Mouse (Mus musculus): Measurements from ENCODE around the gene Mad1l1. TPM values are rescaled to one million over a fixed set of nuclear protein-coding genes. Genes with fewer than 3 reads are reported as not detected.
"Not testable (repeated sequence)": the region's sequence is repeated elsewhere in the genome, so short reads cannot be mapped to it uniquely, and the experiment has no call there.

Mad1l1 gene
- polyA plus RNA-seq, 1 experiment from 2014 or later = 39.8 TPM

- H3K36me3 ChIP-seq = no peaks in the 10 kb centered on the region
- H3K4me3 ChIP-seq (replicated peaks) = no peak overlapping the region
- no peak overlapping the region for H3K9ac ChIP-seq
- 0 out of 2 replicates have a peak, but pooled peaks cover 3% of the 10 kb centered on the region for H3K4me1 ChIP-seq
- WGBS = 42% methylated on average over 8 of the region's 8 CpGs
- no peaks in the 10 kb centered on the region for H3K9me3 ChIP-seq
- H3K4me2 ChIP-seq = no peak overlapping the region
- ATAC-seq (ENCODE audit: insufficient read depth, low FRiP score, low read depth) = no peak
- H3K27ac ChIP-seq = no peak overlapping the region
- no peaks in the 10 kb centered on the region for H3K27me3 ChIP-seq (replicated peaks)
These were observed 314.5 kb downstream of the Mad1l1 start for GRCm38 (mm10) chr5:140006861-140007260.

DNA sequence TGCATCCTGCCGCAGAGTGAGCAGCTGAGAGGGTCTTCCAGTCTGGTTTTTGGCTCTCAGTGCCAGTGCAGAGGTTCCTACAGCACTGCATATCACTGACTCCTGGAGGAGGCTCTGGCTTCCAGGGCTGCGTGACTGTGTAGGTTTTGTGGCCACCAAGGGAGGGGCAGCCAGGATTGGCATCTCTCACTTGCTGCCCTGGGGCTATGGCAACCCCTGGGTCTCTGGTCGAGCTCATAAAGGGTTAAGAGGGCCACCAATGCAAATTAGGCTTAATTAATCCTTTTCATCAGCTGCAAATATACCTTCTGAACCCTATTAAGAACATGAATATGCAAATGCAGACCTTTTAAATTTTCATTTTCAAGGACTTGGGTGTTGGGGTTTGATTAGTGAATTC is 318.8 kb downstream of the Mad1l1 start:
- no peak overlapping the region for H3K4me3 ChIP-seq (replicated peaks)
- no peak overlapping the region for H3K9ac ChIP-seq
- no peaks in the 10 kb centered on the region for H3K27me3 ChIP-seq (replicated peaks)
- no peak overlapping the region for H3K27ac ChIP-seq
- WGBS = 65% methylated on average over 3 of the region's 3 CpGs
- H3K9me3 ChIP-seq = no peaks in the 10 kb centered on the region
- no peaks in the 10 kb centered on the region for H3K36me3 ChIP-seq
- H3K4me1 ChIP-seq = 0 out of 2 replicates have a peak, but pooled peaks cover 3% of the 10 kb centered on the region
- no peak overlapping the region for H3K4me2 ChIP-seq
- no peak for ATAC-seq (ENCODE audit: insufficient read depth, low FRiP score, low read depth)

GRCm38 (mm10) chr5:139998916-139999315 is 322.4 kb downstream of the Mad1l1 start:
- Histone ChIP-seq H3K4me2 (no peak overlapping the region), H3K27me3 (replicated peaks) (no peaks in the 10 kb centered on the region), H3K4me1 (no peaks in the 10 kb centered on the region), H3K9me3 (no peaks in the 10 kb centered on the region), H3K9ac (no peak overlapping the region), H3K36me3 (no peaks in the 10 kb centered on the region), H3K27ac (no peak overlapping the region), H3K4me3 (replicated peaks) (no peak overlapping the region)
- ATAC-seq (ENCODE audit: insufficient read depth, low FRiP score, low read depth) = no peak
- 22% methylated on average over 6 of the region's 6 CpGs for WGBS

DNA sequence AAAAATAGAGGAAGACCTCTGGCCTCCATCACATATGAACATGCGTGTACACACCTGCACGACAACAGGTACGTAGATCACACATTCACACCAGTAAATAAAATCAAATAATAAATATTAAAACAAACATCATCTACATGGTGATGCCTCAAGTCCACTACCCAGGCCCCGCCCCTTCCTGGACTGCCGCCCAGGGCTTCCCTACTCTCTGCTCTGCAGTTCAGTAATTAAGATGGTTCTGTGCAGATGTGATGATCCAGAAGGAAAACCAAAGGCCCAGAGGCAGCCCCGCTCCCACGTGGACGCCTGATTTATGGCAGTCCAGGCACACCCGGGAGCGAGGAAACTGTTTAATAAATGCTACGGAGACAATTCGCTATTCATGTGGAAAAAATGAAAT is 323.0 kb downstream of the Mad1l1 start:
- not testable (repeated sequence) for ATAC-seq (ENCODE audit: insufficient read depth, low FRiP score, low read depth); H3K36me3 ChIP-seq
- 51% methylated on average over 12 of the region's 12 CpGs for WGBS

GRCm38 (mm10) chr5:139991531-139991930 is 329.8 kb downstream of the Mad1l1 start:
- Histone ChIP-seq H3K27me3 (replicated peaks) (no peaks in the 10 kb centered on the region), H3K36me3 (no peaks in the 10 kb centered on the region), H3K4me3 (replicated peaks) (no peak overlapping the region), H3K9me3 (no peaks in the 10 kb centered on the region), H3K4me1 (no peaks in the 10 kb centered on the region), H3K27ac (no peak overlapping the region), H3K4me2 (no peak overlapping the region), H3K9ac (no peak overlapping the region)
- WGBS = 71% methylated on average over 3 of the region's 3 CpGs
- no peak for ATAC-seq (ENCODE audit: insufficient read depth, low FRiP score, low read depth)

More for the DNA sequence above, 323.0 kb downstream of the Mad1l1 start:
- H3K9me3 ChIP-seq; H3K4me2 ChIP-seq; H3K27ac ChIP-seq; H3K9ac ChIP-seq; H3K4me3 ChIP-seq (replicated peaks); H3K27me3 ChIP-seq (replicated peaks); H3K4me1 ChIP-seq: not testable (repeated sequence)

DNA sequence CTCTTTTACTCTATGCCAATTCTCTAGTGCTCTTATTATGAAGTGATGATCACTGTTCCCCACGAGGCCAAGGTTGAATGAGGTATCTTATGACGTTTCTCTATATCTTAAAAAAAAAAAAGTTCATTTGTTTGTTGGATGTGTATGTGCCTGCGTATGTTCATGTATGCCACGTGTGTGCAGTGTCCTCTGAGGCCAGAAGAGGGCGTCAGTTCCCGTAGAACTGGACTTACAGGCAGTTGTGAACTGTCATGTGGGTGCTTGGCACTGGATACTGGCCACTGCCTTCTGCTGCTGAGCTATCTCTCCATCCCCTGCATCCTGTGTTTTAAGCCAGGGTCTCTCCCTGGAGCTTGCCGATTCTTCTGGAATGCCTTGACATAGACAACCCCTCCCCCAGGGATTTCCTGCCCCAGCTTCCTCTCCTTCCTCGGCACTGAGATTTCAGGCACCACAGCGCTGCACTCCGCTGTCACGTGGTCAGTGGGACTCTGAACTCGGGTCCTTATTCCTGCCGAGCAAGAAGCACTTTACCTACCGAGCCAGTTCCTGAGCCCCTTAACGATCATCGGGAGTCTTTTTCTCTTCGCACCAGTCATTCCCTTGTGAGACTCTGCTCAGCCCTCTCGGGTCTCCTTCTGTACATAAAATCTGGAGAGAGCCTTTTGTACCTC is 336.1 kb downstream of the Mad1l1 start:
- Histone ChIP-seq H3K27ac (no peak overlapping the region), H3K9me3 (no peaks in the 10 kb centered on the region), H3K36me3 (no peaks in the 10 kb centered on the region), H3K27me3 (replicated peaks) (no peaks in the 10 kb centered on the region), H3K4me3 (replicated peaks) (no peak overlapping the region), H3K4me2 (no peak overlapping the region), H3K9ac (no peak overlapping the region), H3K4me1 (no peaks in the 10 kb centered on the region)
- ATAC-seq (ENCODE audit: insufficient read depth, low FRiP score, low read depth) = no peak
- 32% methylated on average over 18 of the region's 18 CpGs for WGBS

- 84% methylated on average over 1 of the region's 1 CpGs for WGBS
- H3K36me3 ChIP-seq = no peaks in the 10 kb centered on the region
These were observed 339.4 kb downstream of the Mad1l1 start for GRCm38 (mm10) chr5:139981976-139982375.

GRCm38 (mm10) chr5:139979371-139979770 is 342.0 kb downstream of the Mad1l1 start:
- Histone ChIP-seq H3K27ac (no peak overlapping the region), H3K9ac (no peak overlapping the region), H3K36me3 (no peaks in the 10 kb centered on the region), H3K4me1 (no peaks in the 10 kb centered on the region), H3K27me3 (replicated peaks) (0 out of 2 replicates have a peak, but pooled peaks cover 3% of the 10 kb centered on the region), H3K4me3 (replicated peaks) (no peak overlapping the region), H3K9me3 (no peaks in the 10 kb centered on the region), H3K4me2 (no peak overlapping the region)
- WGBS = 79% methylated on average over 9 of the region's 9 CpGs
- ATAC-seq (ENCODE audit: insufficient read depth, low FRiP score, low read depth) = no peak

More at GRCm38 (mm10) chr5:139981976-139982375, 339.4 kb downstream of the Mad1l1 start:
- H3K4me2 ChIP-seq = no peak overlapping the region
- no peaks in the 10 kb centered on the region for H3K4me1 ChIP-seq
- H3K9ac ChIP-seq = no peak overlapping the region
- 0 out of 2 replicates have a peak, but pooled peaks cover 3% of the 10 kb centered on the region for H3K27me3 ChIP-seq (replicated peaks)
- no peaks in the 10 kb centered on the region for H3K9me3 ChIP-seq
- H3K4me3 ChIP-seq (replicated peaks) = no peak overlapping the region
- no peak for ATAC-seq (ENCODE audit: insufficient read depth, low FRiP score, low read depth)
- no peak overlapping the region for H3K27ac ChIP-seq

- Histone ChIP-seq H3K36me3 (no peaks in the 10 kb centered on the region), H3K9ac (no peak overlapping the region), H3K4me1 (no peaks in the 10 kb centered on the region), H3K27ac (no peak overlapping the region), H3K27me3 (replicated peaks) (0 out of 2 replicates have a peak, but pooled peaks cover 5% of the 10 kb centered on the region), H3K9me3 (no peaks in the 10 kb centered on the region), H3K4me2 (no peak overlapping the region), H3K4me3 (replicated peaks) (no peak overlapping the region)
- WGBS = 5% methylated on average over 13 of the region's 13 CpGs
- no peak for ATAC-seq (ENCODE audit: insufficient read depth, low FRiP score, low read depth)
These were observed 342.7 kb downstream of the Mad1l1 start for GRCm38 (mm10) chr5:139978525-139979276.

DNA sequence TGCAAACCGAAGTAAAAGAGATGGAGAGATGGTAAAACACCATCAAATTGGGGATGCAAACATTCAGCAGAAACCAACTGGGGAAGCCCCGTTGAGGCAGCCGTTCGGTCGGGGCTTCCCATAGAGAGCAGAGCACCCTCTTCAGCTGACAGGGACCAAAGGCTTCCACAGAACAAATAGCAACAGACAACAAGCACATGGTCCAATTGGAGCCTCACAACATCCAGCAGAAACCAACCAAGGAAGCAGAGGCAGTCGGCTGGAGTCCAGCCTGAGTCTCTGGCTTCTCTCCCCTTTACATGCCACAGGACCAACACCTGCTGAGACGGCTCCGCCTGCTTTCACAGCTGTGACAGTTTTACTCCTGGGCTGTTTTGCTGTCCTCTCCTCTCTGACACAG is 343.9 kb downstream of the Mad1l1 start:
- H3K4me1 ChIP-seq = no peaks in the 10 kb centered on the region
- no peaks in the 10 kb centered on the region for H3K9me3 ChIP-seq
- no peak for ATAC-seq (ENCODE audit: insufficient read depth, low FRiP score, low read depth)
- no peak overlapping the region for H3K9ac ChIP-seq
- H3K27me3 ChIP-seq (replicated peaks) = peaks cover 16% of the 10 kb centered on the region
- H3K4me2 ChIP-seq = no peak overlapping the region
- 28% methylated on average over 8 of the region's 8 CpGs for WGBS
- H3K36me3 ChIP-seq = no peaks in the 10 kb centered on the region
- H3K27ac ChIP-seq = no peak overlapping the region
- H3K4me3 ChIP-seq (replicated peaks) = no peak overlapping the region

GRCm38 (mm10) chr5:139976584-139976983 is 344.8 kb downstream of the Mad1l1 start:
- peaks cover 25% of the 10 kb centered on the region for H3K27me3 ChIP-seq (replicated peaks)
- no peaks in the 10 kb centered on the region for H3K4me1 ChIP-seq
- WGBS = 76% methylated on average over 4 of the region's 4 CpGs
- no peak overlapping the region for H3K4me3 ChIP-seq (replicated peaks)
- H3K9me3 ChIP-seq = no peaks in the 10 kb centered on the region
- no peak overlapping the region for H3K27ac ChIP-seq
- ATAC-seq (ENCODE audit: insufficient read depth, low FRiP score, low read depth) = no peak
- no peaks in the 10 kb centered on the region for H3K36me3 ChIP-seq
- no peak overlapping the region for H3K4me2 ChIP-seq
- H3K9ac ChIP-seq = no peak overlapping the region

DNA sequence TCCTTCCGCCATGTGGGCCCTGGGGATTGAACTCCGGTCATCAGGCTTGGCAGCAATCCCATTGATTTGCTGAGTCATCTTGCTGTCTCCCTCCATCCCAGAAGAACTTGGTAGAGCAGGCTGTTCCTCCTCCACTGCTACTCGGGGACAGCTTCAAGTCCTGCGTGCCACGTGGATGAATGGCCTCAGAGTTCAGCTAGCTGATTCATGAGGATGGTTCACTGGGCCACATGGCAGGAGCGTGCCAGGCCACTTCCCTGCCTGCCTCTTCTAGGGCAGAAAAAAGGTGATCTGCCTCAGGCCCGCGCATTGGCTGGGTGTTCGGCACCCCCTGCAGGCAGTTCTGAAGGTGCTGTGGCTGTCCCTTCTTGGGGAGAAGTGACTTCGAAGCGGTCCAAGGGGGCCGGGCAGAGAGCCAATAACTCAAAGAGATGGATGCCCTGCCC is 351.1 kb downstream of the Mad1l1 start:
- no peak overlapping the region for H3K27ac ChIP-seq
- H3K4me3 ChIP-seq (replicated peaks) = no peak overlapping the region
- H3K27me3 ChIP-seq (replicated peaks) = peaks cover 23% of the 10 kb centered on the region
- H3K9ac ChIP-seq = no peak overlapping the region
- ATAC-seq (ENCODE audit: insufficient read depth, low FRiP score, low read depth) = no peak
- no peaks in the 10 kb centered on the region for H3K4me1 ChIP-seq
- WGBS = 45% methylated on average over 12 of the region's 12 CpGs
- no peaks in the 10 kb centered on the region for H3K36me3 ChIP-seq
- H3K4me2 ChIP-seq = no peak overlapping the region
- H3K9me3 ChIP-seq = no peaks in the 10 kb centered on the region
